Mouse (Mus musculus): ENCODE results near the gene N4bp2l2.
A peak's percentile ranks its signal among the peaks of the same experiment; 100 is the strongest.

Gene N4bp2l2

DNA sequence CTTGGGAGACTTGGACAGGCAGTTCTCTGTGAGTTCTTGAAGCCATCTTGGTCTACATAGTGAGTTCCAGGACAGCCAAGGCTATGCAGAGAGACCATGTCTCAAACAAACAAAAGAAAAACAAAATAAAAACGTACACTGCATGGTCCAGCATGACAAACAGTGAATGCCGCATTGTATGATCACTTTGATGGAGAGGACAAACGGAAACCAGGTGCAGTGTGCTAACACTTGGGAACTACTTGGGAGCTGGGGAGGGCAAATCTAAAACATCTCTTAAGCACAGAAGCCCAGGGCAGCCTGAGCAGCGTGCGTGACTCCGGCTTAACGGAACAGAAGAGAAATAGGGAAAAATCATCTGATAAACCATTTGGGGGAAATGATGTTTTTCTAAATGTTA, 68.9 kb downstream of the N4bp2l2 start, which contains the start of gene N4bp2l1:
Gene N4bp2l1, minus strand, starts transcription at position 101 of the 400 bp plus-strand sequence.
- no peak for DNase-seq (ENCODE audit: low spot score)

DNA sequence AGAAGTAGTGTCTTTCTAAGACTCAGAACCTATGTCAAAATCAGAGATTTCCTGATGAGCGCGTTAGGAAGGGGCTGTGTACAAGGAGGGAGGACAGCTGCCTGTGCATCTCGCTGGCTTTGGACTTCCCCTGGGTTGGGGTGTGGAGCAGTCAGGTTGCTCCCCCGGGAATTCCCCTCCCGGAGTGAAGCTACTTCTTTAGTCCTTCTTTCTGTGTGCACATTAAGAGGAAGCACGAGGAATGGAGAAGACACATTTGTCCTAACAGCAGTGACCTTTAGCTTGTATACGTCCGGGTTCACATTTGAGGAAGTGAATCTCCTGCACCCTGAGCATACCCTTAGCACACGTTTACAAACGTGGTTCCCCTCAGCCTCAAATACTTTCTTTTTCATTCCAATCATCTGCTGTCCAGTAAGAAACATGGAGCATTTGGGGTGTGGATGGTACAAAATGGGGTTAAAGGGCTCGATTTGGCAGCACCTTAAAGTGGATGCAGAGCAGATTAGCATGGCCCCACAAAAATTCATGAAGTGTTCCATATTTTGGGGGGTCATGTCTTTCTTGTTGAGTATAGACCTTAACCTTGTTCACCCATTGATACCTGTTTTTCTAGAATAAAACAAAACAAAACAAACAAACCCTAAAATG, 70.5 kb downstream of the N4bp2l2 start:
- no peak for DNase-seq (ENCODE audit: low spot score)

DNA sequence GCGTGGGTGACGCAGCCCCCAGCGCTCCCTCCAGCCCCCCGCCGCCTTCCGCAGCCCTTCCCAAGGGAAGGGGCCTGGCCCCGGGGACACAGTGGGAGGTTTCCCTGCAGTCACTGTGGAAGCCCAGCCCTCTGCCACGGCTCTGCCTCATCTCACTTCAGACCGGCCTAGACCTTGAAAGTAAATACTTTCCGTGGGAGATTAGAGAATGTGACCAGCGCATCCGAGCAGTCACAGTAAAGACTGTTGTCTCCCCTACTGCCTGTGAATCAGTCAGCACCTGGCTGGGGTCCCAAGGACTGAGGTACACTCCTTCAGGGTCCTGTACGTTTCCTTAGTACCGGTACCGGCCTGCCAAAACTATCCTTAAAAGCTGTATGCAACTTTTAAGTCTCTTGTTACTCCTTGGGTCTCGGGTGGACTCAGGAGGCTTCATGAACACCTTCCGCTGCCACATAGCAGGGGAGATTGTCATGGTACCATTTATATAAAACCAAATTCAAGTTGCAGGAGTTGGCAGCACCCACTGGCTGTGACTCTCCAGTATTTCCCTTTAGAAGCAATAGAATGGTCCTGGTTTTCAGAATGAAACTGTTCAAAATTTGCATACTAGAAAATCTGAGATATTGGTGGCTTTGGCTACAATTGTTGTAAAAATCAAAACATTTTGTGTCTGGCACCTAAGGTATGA, 71.2 kb downstream of the N4bp2l2 start:
- DNase-seq (ENCODE audit: low spot score): peak; percentile 29

DNA sequence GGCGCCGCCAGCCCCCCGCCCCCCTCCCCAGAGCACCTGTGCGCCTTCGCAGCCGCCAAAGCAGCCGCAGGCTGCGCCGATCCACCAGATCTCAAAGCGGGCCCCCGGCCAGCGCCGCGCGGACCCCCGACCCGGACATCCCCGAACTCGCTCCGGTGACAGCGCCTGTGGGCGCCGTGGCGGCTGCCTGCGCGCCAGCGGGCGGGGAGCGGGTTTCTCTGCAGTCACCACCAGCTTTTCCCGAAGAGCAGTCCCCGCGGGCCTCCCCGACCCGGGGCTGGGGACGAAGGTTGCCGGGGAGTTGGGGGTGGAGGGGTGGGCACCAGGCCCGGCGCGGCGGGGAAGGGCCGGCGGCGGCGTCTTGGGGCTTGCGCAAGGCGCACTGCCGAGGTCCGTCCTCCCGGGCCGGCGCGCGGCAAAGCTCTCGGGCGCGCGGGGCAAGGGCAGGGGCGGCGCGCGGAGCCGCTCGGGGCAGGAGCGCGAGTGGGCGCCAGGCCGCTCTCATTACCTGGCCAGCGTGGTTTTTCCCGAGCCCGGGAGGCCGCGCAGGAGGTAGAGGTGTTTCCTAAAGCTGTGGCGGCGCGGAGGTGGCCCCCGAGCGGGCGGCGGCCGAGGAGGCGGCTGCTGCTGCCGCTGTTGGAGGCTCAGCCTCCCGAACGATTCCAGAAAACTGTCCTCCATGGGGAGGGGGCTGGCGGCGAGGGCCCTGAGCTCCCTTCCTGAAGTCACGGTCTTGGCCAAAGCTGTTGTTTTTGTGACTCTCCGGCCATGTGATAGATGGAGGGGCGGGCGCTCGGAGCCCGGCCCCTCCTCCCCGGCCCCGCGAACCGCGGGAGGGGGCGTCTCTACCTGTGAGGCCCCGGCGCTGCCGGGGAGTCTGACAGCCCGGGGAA, 72.0 kb downstream of the N4bp2l2 start:
- peak; percentile 52 for DNase-seq (ENCODE audit: low spot score)

DNA sequence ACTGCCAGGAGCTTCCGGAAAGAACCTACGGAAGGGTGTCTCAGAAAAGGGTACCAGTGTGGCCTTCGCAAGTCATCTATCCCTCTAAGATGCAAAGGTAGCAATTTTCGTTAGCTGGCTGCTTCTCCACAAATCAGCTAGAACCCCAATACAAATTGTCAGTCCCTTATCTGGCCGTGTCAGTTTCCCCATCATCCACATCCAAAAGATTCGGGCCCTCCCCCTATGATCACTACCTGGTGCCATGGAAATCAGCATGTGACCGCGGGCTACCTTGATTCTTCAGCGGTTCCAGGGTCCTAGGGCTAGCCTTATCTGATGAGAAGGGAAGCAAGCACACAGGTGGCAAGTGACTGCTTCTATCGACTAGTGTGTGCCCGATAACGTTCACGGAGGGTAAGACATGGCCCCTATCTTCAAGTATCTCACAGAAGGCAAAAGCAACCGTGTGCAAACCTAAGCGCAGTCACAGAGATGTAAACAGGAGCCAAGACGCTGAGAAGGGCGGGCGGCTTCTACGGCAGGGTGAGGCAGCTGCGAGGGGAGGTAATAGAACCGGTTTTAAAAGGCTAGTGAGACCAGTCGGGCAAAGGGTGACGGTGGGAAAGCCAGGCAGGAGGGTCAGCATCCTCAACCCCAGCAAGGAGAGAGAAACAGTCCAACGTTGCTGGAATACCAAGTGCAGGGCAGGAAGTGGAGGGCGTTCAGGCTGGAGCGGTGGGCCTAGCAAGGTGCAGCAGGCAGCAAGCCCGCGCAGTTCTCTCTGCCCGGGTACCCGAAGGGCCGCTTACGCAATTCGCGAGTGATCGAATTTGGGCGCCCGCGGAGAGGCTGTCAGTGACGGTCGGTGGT, 72.9 kb downstream of the N4bp2l2 start:
- DNase-seq (ENCODE audit: low spot score): no peak

DNA sequence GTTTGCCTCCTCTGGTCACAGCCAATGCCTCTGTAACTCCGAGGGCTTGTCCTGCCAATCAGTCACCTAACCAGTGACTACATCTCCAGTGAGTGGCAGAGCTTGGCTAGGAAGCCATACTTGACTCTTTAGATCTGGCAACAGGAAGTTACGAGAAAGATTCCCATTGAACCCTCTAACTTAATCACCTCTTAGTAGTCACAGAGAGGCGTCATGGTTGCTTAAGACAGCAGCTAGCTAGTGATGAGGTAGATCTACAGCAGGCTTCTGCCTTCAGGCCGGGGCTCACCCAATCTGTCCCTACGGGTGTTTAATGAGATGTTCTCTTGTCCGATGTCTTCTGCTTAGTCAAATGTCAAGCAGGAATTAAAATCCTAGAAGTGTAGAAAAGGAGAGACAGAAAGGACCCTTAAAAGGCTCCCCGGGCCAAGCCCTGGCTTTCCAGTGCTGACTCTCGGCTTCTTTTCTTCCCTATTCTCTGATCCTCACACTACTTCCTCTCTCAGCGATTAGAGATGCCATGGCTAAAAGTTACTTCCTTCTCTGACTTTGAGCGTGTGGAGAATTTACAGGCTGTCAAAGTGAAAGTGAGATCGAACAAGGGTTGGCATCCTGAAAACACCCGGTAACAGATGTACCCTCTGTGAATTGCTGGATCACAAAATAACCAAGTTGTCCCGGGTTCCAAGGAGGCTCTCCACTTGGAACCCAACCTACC, 73.6 kb downstream of the N4bp2l2 start:
- DNase-seq (ENCODE audit: low spot score): no peak

DNA sequence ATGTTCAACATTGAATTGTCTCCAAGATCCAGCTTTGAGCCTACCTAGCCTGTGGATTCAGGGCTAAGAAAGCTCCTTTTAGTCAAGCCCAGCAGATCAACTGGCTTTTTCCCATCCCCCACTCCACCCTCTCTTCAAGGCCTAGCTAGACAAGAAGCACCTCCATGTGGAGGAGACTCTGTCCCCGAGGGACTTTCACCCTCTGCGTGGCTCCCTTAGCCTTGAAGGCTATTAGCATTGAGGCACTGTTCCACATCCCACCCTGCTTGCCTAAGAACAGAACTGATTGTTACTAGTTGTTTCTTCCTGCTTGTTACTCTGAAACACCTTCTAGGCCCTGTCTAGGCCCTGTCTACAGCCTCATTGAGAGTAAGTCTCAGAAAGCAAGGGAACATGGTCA, 76.0 kb downstream of the N4bp2l2 start:
- no peak for DNase-seq (ENCODE audit: low spot score)

DNA sequence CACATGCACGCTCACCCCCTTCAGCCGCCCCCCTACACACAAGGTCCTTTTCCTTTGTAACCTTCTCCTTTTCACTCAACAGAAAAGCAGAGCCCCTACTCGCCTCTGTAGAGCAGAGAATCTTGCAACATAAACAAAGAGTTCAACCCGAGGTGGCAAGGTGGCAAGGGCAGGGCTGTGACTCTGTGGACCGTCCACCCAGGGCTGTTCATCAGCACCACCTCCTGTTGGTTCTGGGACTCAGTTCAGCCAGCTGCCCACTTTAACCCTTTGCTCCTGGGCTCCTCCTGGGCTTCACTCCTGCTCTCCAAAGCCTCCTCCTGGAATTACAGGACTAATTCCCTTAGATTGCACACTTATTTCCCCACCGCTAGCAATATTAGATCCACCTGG, 81.7 kb downstream of the N4bp2l2 start:
- peak; percentile 50 for DNase-seq (ENCODE audit: low spot score)

DNA sequence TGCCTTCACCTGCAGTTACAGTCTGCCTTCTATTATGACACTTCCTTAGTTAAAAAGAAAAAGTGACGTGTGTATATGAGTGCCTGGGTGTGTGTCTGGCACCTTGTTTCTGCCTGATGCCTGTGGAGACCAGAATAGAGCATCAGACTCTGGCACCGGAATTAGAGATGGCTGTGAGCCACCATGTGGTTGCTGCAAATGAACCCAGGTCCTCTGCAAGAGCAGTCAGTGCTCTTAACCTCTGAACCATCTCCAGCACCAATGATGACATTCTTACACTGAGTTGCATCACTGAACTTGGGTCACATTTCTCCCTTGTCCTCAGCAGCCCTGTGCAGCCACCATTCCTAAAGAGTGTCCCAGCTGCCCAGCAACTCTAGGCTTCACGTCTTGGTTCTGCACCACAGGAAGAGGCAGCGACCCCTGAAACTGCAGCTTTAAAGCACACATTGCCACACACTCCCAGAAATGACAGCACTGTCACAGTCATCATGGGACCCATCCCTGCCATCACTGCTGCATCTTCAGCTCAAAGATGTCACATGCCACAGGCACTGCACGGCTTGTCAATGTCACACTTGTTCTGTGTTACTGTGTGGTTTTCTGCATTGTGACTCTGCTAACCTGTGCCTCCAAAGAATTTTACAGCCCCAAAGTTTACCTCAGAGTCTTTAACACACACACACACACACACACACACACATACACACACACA, 82.2 kb downstream of the N4bp2l2 start:
- peak; percentile 97 for DNase-seq (ENCODE audit: low spot score)

DNA sequence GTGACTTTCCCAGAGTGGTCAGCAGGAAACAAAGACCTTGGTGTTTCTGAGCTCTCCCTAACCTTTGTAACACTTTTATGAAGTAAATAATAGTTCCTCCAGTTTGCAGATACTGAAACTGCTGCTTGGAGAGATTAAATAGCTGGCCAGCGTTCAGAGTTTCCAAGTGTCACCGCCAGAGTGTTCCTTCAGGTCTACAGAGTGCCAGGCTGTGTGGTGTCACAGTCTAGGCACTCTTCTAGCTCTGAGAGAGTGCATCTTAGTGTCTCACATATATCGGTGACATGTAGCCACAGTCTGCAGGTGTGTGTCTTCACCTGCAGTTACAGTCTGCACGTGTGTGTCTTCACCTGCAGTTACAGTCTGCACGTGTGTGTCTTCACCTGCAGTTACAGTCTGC, 82.8 kb downstream of the N4bp2l2 start:
- DNase-seq (ENCODE audit: low spot score): peak; percentile 69

DNA sequence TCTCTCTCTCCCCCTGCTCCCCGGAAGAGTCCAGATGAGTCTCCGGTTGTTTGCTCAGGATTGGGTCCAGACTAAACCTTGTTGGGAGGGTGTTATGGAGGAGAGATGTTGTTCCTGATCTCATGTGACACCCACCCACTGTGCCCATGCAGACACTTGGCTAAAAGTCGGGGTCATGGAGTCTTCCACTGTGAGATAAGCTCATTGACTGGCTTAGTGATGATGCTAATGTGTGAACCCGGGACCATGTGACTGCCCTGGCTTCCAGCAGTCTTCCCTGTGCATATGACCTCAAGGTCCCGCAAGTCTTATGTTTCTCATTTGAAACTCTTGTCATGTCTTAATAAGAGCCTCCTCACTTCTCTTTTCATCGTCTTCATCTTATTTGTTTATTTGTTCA, 84.8 kb downstream of the N4bp2l2 start:
- no peak for DNase-seq (ENCODE audit: low spot score)

DNA sequence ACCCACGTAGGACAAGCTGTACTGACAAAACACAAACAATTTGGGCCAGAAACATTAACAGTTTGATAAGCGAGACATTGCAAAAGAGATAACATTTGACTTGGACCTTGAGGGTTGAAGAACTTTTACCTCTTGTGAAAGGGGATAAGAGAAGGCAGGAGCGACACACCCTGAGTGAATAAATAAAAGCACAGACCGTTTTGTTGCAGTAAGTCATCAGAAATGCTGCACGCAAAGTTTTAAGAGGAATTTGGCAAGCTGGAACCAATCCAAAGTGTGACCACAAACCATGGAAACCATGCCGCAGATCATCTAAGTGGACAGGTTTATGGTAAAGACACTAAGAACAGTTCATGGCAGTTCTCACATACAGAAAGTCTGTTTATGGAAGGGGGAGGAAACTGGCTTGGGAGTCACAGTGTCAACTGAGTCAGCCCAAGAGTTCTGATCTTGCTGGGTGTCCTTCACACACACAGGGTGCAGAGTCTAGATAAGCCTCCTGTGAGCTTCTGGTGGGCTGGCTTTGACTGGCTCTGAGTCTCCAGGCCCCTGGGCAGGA, 87.3 kb downstream of the N4bp2l2 start:
- DNase-seq (ENCODE audit: low spot score): no peak

DNA sequence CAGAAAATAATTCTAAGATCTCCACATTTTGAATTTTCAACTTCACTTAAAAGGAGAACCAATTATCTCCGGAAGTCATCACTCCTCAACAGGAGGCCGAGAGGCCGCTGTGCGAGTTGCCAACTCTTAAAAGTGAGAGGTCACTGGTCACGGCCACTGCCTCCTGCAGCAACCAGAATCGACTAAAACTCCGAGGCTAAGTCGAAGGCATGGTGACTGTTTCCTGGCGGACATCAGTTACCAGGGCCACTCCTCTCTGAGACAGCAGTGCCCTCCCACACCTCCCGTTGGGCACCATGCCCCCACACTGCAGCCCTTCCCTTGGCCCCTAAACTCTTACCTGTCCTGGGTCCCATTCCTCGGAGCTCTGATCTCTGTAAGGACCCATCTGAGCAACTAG, 89.2 kb downstream of the N4bp2l2 start:
- no peak for DNase-seq (ENCODE audit: low spot score)

DNA sequence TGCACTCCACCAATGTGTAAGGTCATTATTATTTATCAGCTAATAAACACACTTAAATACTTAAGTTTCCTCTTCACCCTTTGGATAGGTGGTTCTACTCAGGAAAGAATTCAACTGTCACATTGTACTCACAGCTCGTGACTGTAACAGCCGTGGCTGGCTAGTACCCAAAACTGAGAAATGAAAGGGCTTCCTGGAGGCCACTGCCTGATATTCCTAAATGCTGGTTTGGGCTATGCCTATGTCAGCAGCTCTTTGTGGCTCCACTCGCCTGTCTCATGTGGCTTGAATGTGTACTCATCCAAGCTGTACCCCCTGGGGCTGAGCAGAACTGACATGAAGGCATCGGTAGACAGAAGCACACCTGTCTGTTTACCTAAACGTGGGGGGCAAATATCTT, 91.1 kb downstream of the N4bp2l2 start:
- DNase-seq (ENCODE audit: low spot score): no peak

DNA sequence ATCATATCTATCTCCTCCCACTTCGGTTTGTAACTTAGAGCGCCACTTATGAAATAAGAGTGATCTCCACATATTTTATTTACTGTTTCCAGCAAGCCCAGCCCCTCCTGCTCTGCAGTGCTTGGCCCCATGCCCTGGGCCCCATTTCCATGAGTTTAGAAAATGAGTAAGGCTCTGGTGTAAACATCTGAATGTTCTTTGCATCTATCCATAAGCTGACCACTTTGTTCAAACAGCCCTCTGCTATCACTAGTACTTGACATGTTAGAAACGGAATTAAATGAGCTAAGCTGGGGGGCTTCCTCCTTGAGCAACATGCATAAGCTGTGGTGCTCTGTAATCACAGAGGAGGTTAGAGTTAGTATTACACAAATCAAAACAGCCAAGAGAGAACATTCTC, 91.6 kb downstream of the N4bp2l2 start:
- no peak for DNase-seq (ENCODE audit: low spot score)

DNA sequence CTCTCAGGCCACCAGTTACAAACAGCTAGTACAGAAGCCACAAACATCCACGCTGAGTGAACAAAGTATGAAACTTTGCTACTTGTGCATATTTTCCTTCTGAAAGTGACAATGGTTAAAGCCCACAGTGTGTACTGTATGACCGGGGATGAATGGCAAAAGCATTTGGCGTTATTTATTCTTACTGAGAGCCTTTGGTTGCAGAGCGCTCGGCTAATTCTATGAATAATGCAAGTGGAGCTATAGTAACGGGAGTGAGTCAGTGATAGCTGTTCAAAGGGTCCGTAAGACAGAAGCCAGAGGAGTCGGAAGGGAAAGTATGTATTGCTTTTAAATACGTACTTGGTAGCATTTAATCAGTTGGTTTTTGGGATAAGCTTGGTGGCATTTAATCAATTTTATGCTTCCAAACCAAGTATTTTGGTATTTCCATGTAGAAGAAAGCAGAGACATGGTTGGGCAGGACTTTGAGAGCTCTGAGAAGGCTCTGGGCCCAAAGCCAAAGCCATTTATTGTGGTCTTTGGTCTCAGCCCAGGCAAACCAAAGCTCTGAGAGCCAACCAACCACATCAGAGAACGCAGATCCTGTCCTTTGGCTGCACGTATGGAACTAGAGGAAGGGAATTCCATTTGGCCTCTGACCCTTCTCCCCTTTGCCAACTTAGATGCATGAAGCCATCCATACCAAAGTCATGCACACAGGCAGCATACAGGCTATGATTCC, 95.3 kb downstream of the N4bp2l2 start:
- DNase-seq (ENCODE audit: low spot score): no peak

DNA sequence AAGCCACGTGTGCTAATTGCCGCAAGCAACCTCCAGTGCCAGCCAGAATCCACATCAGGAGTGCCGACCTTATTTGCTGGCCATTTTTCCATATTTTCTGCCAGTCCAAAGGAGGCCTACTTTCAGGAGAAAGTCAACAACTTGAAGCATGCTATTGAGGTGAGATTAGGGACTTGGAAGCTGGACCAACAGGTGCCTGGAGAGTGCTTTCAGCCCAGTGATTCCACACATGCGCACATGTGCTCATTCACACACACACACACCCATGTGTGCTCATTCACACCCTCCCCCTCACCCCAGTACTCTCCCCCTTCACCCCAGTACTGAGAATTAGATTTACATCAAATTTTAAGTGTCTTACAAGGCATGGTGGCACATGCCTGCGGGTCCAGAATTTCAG, 99.0 kb downstream of the N4bp2l2 start:
- no peak for DNase-seq (ENCODE audit: low spot score)

DNA sequence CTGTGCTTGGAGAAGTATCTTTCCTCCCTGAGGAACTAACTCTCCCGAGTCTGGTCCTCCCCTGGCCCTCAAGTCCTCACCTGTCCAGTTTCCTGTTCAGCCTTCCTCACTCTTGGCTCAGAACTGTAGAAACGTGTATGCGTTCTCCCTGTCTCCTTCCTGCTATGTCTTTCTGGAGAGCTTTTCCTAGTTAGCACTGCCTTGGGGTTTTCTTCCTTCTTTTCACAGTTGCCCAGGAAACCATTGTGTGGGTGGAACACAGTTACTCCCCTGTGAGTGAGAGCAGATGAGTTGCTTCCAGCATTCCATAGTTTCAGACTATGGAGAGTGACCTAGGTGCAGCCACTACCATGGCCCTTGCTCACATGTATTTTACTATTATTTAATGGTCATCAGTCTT, 99.8 kb downstream of the N4bp2l2 start:
- DNase-seq (ENCODE audit: low spot score): no peak

DNA sequence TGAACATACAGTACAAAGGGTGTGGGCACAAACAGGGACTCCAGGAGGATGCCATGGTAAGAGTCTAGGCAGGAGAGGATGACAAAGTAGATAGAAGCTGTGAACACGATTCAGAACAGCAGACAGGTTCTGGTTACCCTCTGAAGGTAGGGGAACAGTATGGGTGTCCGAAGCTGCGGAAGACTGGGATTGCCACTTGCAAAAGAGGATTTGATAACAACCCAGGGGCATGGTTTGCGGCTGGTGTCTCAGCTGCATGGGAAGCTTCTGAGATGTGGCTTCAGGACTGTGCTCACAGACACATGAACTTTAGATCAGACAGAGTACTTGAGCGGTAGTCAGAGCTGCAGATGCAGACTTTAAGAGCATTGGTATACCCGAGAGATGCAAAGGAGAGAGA, 101.6 kb downstream of the N4bp2l2 start:
- no peak for DNase-seq (ENCODE audit: low spot score)

DNA sequence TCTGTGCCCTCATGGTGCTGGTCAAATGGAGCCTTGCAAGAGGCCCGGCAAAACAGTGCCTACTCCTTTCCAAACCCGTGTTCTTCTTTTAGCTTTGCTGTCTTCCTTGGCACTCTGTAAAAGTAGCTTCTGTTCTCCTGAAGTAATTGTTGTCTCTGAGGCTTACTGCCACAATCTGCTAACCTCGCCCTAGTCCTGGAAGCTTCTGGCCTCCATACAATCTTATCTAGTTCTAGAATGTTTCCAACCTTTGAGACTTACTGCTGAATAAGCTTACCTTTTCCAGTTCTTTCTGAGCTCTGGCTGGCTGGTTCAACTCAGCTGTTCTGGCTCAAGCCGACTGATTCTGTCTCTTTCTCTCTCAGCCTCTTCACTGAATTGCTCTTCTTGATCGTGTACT, 104.2 kb downstream of the N4bp2l2 start:
- no peak for DNase-seq (ENCODE audit: low spot score)
